Mouse (Mus musculus): ENCODE measurements around the gene Ucp3. TPM values are rescaled to one million over a fixed set of nuclear protein-coding genes. Genes with fewer than 3 reads are reported as not detected.
"Not testable (repeated sequence)": the region's sequence is repeated elsewhere in the genome, so short reads cannot be mapped to it uniquely, and the experiment has no call there.

The Ucp3 gene
- polyA plus RNA-seq, 1 experiment: not detected

- Histone ChIP-seq H3K4me3 (ENCODE audit: insufficient read depth, low read length) (no peak overlapping the region), H3K4me1 (ENCODE audit: control insufficient read depth, insufficient read depth, low read length) (peaks cover 23% of the 10 kb centered on the region), H3K27ac (ENCODE audit: insufficient read depth, low read depth, low read length) (no peak overlapping the region)
- TF ChIP-seq POLR2A (IDR thresholded peaks at IDR 0.05; ENCODE audit: borderline replicate concordance, low read depth, low read length): no peak
- no peak for TF ChIP-seq CTCF (IDR thresholded peaks at IDR 0.05; ENCODE audit: low read depth, low read length)
Measured at GRCm38 (mm10) chr7:100470796-100471406, 1.9 kb upstream of the Ucp3 start.

GRCm38 (mm10) chr7:100471407-100471797, 1.4 kb upstream of the Ucp3 start:
- Histone ChIP-seq H3K4me1 (ENCODE audit: control insufficient read depth, insufficient read depth, low read length) (peaks cover 21% of the 10 kb centered on the region), H3K27ac (ENCODE audit: insufficient read depth, low read depth, low read length) (no peak overlapping the region), H3K4me3 (ENCODE audit: insufficient read depth, low read length) (no peak overlapping the region)
- TF ChIP-seq POLR2A (IDR thresholded peaks at IDR 0.05; ENCODE audit: borderline replicate concordance, low read depth, low read length) (no peak), CTCF (IDR thresholded peaks at IDR 0.05; ENCODE audit: low read depth, low read length) (no peak)

- Histone ChIP-seq H3K4me1 (ENCODE audit: control insufficient read depth, insufficient read depth, low read length) (peaks cover 21% of the 10 kb centered on the region), H3K27ac (ENCODE audit: insufficient read depth, low read depth, low read length) (no peak overlapping the region), H3K4me3 (ENCODE audit: insufficient read depth, low read length) (no peak overlapping the region)
- no peak for TF ChIP-seq POLR2A (IDR thresholded peaks at IDR 0.05; ENCODE audit: borderline replicate concordance, low read depth, low read length)
- TF ChIP-seq CTCF (IDR thresholded peaks at IDR 0.05; ENCODE audit: low read depth, low read length): no peak
Measured at GRCm38 (mm10) chr7:100473846-100474454, 1.2 kb downstream of the Ucp3 start.

GRCm38 (mm10) chr7:100474680-100475079, 1.9 kb downstream of the Ucp3 start:
- Histone ChIP-seq H3K4me3 (ENCODE audit: insufficient read depth, low read length) (no peak overlapping the region), H3K27ac (ENCODE audit: insufficient read depth, low read depth, low read length) (peak overlapping the region; percentile 30; the same call in 1 of the 2 replicates), H3K4me1 (ENCODE audit: control insufficient read depth, insufficient read depth, low read length) (peaks cover 21% of the 10 kb centered on the region)

GRCm38 (mm10) chr7:100479100-100479822, 6.5 kb downstream of the Ucp3 start:
- no peak overlapping the region for H3K27ac ChIP-seq (ENCODE audit: insufficient read depth, low read depth, low read length)
- TF ChIP-seq CTCF (IDR thresholded peaks at IDR 0.05; ENCODE audit: low read depth, low read length): no peak
- TF ChIP-seq POLR2A (IDR thresholded peaks at IDR 0.05; ENCODE audit: borderline replicate concordance, low read depth, low read length): no peak
- H3K4me3 ChIP-seq (ENCODE audit: insufficient read depth, low read length): no peak overlapping the region
- H3K4me1 ChIP-seq (ENCODE audit: control insufficient read depth, insufficient read depth, low read length): peaks cover 26% of the 10 kb centered on the region

More at GRCm38 (mm10) chr7:100474680-100475079, 1.9 kb downstream of the Ucp3 start:
- no peak for TF ChIP-seq CTCF (IDR thresholded peaks at IDR 0.05; ENCODE audit: low read depth, low read length)
- no peak for TF ChIP-seq POLR2A (IDR thresholded peaks at IDR 0.05; ENCODE audit: borderline replicate concordance, low read depth, low read length)

GRCm38 (mm10) chr7:100479823-100480164, 7.0 kb downstream of the Ucp3 start:
- Histone ChIP-seq H3K4me1 (ENCODE audit: control insufficient read depth, insufficient read depth, low read length) (peaks cover 27% of the 10 kb centered on the region), H3K27ac (ENCODE audit: insufficient read depth, low read depth, low read length) (no peak overlapping the region), H3K4me3 (ENCODE audit: insufficient read depth, low read length) (no peak overlapping the region)
- TF ChIP-seq CTCF (IDR thresholded peaks at IDR 0.05; ENCODE audit: low read depth, low read length) (no peak), POLR2A (IDR thresholded peaks at IDR 0.05; ENCODE audit: borderline replicate concordance, low read depth, low read length) (no peak)

- no peak overlapping the region for H3K27ac ChIP-seq (ENCODE audit: insufficient read depth, low read depth, low read length)
- no peak overlapping the region for H3K4me3 ChIP-seq (ENCODE audit: insufficient read depth, low read length)
- H3K4me1 ChIP-seq (ENCODE audit: control insufficient read depth, insufficient read depth, low read length): peaks cover 25% of the 10 kb centered on the region
- TF ChIP-seq CTCF (IDR thresholded peaks at IDR 0.05; ENCODE audit: low read depth, low read length) (no peak), POLR2A (IDR thresholded peaks at IDR 0.05; ENCODE audit: borderline replicate concordance, low read depth, low read length) (no peak)
Measured at GRCm38 (mm10) chr7:100480175-100480574, 7.4 kb downstream of the Ucp3 start.

- H3K27ac ChIP-seq (ENCODE audit: insufficient read depth, low read depth, low read length); H3K4me3 ChIP-seq (ENCODE audit: insufficient read depth, low read length): not testable (repeated sequence)
- H3K4me1 ChIP-seq (ENCODE audit: control insufficient read depth, insufficient read depth, low read length): peaks cover 26% of the 10 kb centered on the region
Measured at GRCm38 (mm10) chr7:100482046-100482445, 9.3 kb downstream of the Ucp3 start.

GRCm38 (mm10) chr7:100484493-100484892, 11.7 kb downstream of the Ucp3 start:
- Histone ChIP-seq H3K4me3 (ENCODE audit: insufficient read depth, low read length) (no peak overlapping the region), H3K4me1 (ENCODE audit: control insufficient read depth, insufficient read depth, low read length) (peaks cover 34% of the 10 kb centered on the region), H3K27ac (ENCODE audit: insufficient read depth, low read depth, low read length) (no peak overlapping the region)
- TF ChIP-seq POLR2A (IDR thresholded peaks at IDR 0.05; ENCODE audit: borderline replicate concordance, low read depth, low read length) (no peak), CTCF (IDR thresholded peaks at IDR 0.05; ENCODE audit: low read depth, low read length) (no peak)

GRCm38 (mm10) chr7:100487301-100487700, 14.5 kb downstream of the Ucp3 start:
- H3K27ac ChIP-seq (ENCODE audit: insufficient read depth, low read depth, low read length): no peak overlapping the region
- H3K4me3 ChIP-seq (ENCODE audit: insufficient read depth, low read length): no peak overlapping the region
- TF ChIP-seq CTCF (IDR thresholded peaks at IDR 0.05; ENCODE audit: low read depth, low read length): no peak
- peaks cover 24% of the 10 kb centered on the region for H3K4me1 ChIP-seq (ENCODE audit: control insufficient read depth, insufficient read depth, low read length)
